Mouse (Mus musculus) cerebellum, adult 2 months (tissue): ENCODE measurements at regions not wholly inside any gene's neighbourhood (a gene's known extent, or its start where the extent isn't known, plus 50 kb on each side); places are given as distances from the start of the nearest gene placed in this dataset.
A peak's percentile ranks its signal among the peaks of the same experiment; 100 is the strongest.

Source experiments
- DNase-seq, 2 experiments: peaks; one replicate each; pipeline ENCODE4 v3.0.0; 2021
- H3K27ac ChIP-seq: fragments of 200-500 bp; 2 replicates; pipeline ENCODE4 v1.5.1; 2012; ENCODE audit warnings: low read length, control low read depth, inconsistent platforms; ENCODE audit not compliant: insufficient read depth
- H3K27me3 ChIP-seq: fragments of 200-500 bp; 2 replicates; pipeline ENCODE4 v1.6.1; 2012; ENCODE audit warnings: inconsistent platforms, mild to moderate bottlenecking, low read length, moderate library complexity; ENCODE audit not compliant: control insufficient read depth, insufficient read depth
- H3K4me1 ChIP-seq: fragments of 200-500 bp; 2 replicates; pipeline ENCODE4 v1.6.1; 2011; ENCODE audit warnings: low read length; ENCODE audit not compliant: control insufficient read depth, insufficient read depth
- H3K4me3 ChIP-seq: fragments of 200-500 bp; replicated peaks from 2 replicates; pipeline ENCODE3; 2011; ENCODE audit warnings: mild to moderate bottlenecking, low read depth, low read length, control low read depth; ENCODE audit not compliant: insufficient read depth
- CTCF ChIP-seq: fragments of 200-500 bp; IDR thresholded peaks from 2 replicates; pipeline ENCODE4 v1.5.1; 2011; ENCODE audit warnings: low read depth, mild to moderate bottlenecking, control low read depth, low read length, moderate library complexity, borderline replicate concordance; ENCODE audit not compliant: insufficient read depth
- POLR2A ChIP-seq: fragments of 200-500 bp; IDR thresholded peaks from 2 replicates; pipeline ENCODE4 v1.6.1; 2011; ENCODE audit warnings: low read length, control low read depth, borderline replicate concordance; ENCODE audit not compliant: insufficient read depth
- WGBS: fragments of 180-500 bp; shearing (Covaris S2); methylation state at CpG from one replicate; pipeline ENCODE4 v1.1.7; 2018; 5-methylcytosine and 5-hydroxymethylcytosine counted together

DNA sequence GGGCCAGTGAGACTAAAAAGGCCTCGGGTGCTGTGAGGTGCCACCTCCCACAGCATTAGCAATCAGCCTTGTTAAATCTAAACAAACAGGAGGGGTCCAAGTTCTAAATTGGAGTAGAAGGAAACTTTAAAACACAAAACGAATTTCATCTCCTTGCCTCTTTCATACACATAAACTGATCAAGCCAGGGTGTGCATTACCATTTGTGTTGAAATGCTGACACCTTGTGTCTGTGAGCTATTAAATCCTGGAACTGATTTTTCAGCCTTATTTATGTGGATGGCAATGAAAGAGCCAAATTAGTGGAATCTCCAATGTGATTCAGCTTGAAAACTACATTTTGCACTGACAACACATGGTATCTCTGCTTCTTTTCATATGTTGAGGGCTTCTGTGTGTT lies 114.8 kb downstream of the Pcsk1 start:
- Histone ChIP-seq H3K4me1 (no peaks in the 10 kb centered on the region), H3K27me3 (no peaks in the 10 kb centered on the region), H3K27ac (no peak overlapping the region), H3K4me3 (no peak overlapping the region)
- no peak for DNase-seq
- 6% methylated on average over 2 of the region's 2 CpGs for WGBS
- TF ChIP-seq POLR2A (no peak), CTCF (peak; percentile 34; the same call in 1 of the 2 replicates)

DNA sequence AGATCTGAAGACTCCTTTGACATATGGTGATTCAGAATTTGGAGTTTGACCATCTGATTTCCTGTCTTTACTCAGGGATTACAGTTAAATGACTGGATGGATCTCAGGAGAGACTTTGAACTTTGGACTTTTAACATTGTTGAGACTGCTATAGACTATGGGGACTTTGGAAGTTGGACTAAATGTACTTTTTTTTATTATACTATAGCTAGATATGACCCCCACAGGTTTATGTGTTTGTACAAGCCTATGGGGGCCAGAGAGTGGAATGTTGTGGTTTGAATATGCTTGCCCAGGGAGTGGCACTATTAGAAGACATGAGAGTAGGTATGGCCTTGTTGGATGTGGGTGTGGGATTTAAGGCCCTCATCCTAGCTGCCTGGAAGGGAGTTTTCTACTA lies 134.3 kb downstream of the Pcsk1 start:
- Histone ChIP-seq H3K27me3 (no peaks in the 10 kb centered on the region), H3K27ac (no peak overlapping the region), H3K4me3 (no peak overlapping the region), H3K4me1 (no peaks in the 10 kb centered on the region)
- DNase-seq = no peak
- TF ChIP-seq POLR2A (no peak), CTCF (no peak)

DNA sequence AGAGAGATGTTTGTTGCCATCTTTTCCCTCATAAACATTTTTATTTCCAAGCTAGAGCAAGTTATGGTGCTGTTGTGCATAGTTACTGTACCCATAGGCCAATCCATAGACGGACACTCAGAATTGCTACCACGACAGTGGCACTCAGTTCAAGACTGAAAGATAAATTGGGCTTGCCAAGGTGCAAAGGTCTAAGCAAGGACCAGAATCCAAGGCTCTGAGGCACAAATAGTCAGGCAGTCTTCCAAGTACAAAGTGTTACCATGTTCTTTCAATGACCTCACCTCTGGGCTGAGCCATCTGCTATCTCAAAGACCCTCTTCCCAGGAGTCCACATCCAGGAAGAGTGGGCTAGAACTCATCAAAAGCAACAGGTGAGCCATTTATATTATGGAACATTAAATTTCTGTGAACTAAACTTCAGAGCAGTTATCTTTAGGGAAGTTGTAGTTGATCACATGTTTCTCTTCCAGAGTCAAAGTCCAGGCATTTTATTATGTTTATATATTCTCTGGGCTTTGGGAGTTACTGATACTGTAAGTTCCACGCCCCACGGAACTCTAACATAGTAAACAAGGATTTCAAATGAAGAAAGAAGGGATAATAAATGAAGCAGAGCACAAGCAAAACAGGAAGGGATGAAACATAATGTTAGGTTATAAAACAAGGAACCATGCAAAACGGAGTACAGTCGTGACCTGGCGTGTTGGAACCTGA lies 136.1 kb downstream of the Pcsk1 start:
- Histone ChIP-seq H3K4me1 (no peaks in the 10 kb centered on the region), H3K4me3 (no peak overlapping the region), H3K27ac (no peak overlapping the region), H3K27me3 (no peaks in the 10 kb centered on the region)
- no peak for DNase-seq
- TF ChIP-seq CTCF = no peak
- no peak for TF ChIP-seq POLR2A
- 88% methylated on average over 7 of the region's 7 CpGs for WGBS

DNA sequence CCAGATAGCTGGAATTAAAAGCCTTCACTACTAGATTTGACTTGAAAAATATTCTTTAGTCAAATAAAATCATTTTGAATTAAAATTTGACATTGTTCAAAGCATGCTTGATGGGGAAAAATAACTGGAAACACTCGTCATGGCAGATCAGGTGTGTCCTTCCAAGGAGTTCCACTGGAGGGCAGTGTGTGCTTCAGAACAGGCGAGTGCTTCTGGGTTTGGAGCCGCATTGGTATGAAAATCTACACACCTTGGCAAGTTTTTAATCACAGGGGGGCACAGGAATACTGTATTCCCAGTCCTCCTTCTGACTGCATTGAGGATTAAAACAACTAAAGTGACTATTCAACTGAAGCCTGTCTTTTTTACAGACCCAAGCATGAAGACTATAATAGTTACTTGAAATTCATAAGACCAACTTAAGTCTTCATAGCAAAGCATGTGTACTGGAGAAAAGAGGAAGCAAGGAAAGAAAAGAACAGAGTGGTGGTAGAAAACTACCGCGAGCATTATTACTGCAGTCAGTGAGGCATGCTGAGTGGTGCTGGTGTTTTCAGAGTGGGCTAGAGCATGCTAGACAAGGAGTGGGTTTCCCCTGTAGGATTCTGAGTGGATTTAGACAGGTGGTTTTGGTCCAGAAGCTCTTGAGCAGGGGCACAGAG lies 138.1 kb downstream of the Pcsk1 start:
- WGBS = 23% methylated on average over 5 of the region's 5 CpGs
- Histone ChIP-seq H3K4me1 (no peaks in the 10 kb centered on the region), H3K27me3 (no peaks in the 10 kb centered on the region), H3K4me3 (no peak overlapping the region), H3K27ac (no peak overlapping the region)
- TF ChIP-seq POLR2A = no peak
- TF ChIP-seq CTCF = peak; percentile 91
- DNase-seq = peak; percentile 27 to 50

DNA sequence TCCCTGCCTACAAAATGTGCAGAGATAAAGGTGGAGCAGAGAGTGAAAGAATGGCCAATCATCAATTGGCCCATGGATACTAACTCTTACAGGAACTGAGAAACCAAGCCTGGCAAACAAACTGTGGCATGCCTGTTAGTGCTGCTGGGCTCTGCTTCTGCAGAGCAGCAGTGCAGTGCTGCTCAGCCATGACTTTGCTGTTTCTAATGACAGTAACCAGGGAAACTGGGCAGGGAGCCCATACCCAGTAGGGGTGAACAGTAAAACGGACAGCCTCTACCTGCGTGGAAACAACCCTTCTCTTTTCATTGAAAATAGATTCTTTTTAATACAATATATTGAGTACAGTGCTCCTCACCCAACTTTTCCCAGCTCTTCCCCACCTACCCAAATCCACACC lies 146.8 kb downstream of the Pcsk1 start:
- DNase-seq = peak in 1 of 2 experiments; percentile 29
- no peaks in the 10 kb centered on the region; the same call in 1 of the 2 replicates for H3K4me1 ChIP-seq
- H3K4me3 ChIP-seq = no peak overlapping the region
- WGBS = 3% methylated on average over 2 of the region's 2 CpGs
- H3K27me3 ChIP-seq = no peaks in the 10 kb centered on the region
- TF ChIP-seq POLR2A (no peak), CTCF (no peak)
- no peak overlapping the region for H3K27ac ChIP-seq
